Mouse (Mus musculus): Measurements from ENCODE around the gene Fam102a. TPM values are rescaled to one million over a fixed set of nuclear protein-coding genes. Genes with fewer than 3 reads are reported as not detected.

Fam102a gene
- total and polyA plus RNA-seq, 3 experiments: 1.3 to 7.8 (median 3.8) TPM

GRCm38 (mm10) chr2:32536634-32537359 is 1.7 kb downstream of the Fam102a start:
- H3K4me2 ChIP-seq (ENCODE audit: insufficient read depth, low read depth, poor library complexity, severe bottlenecking): peak overlapping the region; percentile 89
- peak overlapping the region; percentile 84 for H3K9ac ChIP-seq (ENCODE audit: insufficient read depth, low read depth)
- no peaks in the 10 kb centered on the region for H3K9me3 ChIP-seq (replicated peaks; ENCODE audit: low read length)
- in situ Hi-C loops (cut with MboI; ENCODE audit: low pct_ligation_motif_present, low pct_unique_long_range_greater_than_20kb, low sequenced_read_pairs): no loop called here
- peak overlapping the region; percentile 67 to 86 (median 69) for H3K4me3 ChIP-seq (replicated peaks in 1 of 3; ENCODE audit: low read depth in 2 of 3, low read length in 2 of 3, poor library complexity in 1 of 3)
- H3K27ac ChIP-seq (ENCODE audit: insufficient read depth, low read depth): peak overlapping the region; percentile 68
- peaks cover 9% of the 10 kb centered on the region for H3K27me3 ChIP-seq (replicated peaks)
- TF ChIP-seq HCFC1 (IDR thresholded peaks at IDR 0.05; ENCODE audit: low read depth, low read length): 0 out of 2 replicates have a peak, but pooled peaks have one; percentile 23
- TF ChIP-seq JUND (conservative IDR thresholded peaks at IDR 0.05; ENCODE audit: low read depth, low read length): no peak
- TF ChIP-seq ETS1 (conservative IDR thresholded peaks at IDR 0.05; ENCODE audit: low read depth, low read length): peak; percentile 11; the same call in 1 of the 2 replicates
- peak; percentile 60; the same call in 1 of the 2 replicates for TF ChIP-seq POLR2A (IDR thresholded peaks at IDR 0.05; ENCODE audit: low read depth, low read length)
- TF ChIP-seq MAX (IDR thresholded peaks at IDR 0.05; ENCODE audit: low read length): no peak
- 0 out of 2 replicates have a peak, but pooled peaks have one; percentile 16 for TF ChIP-seq SMC3 (IDR thresholded peaks at IDR 0.05; ENCODE audit: low read depth, low read length)
- no peak for TF ChIP-seq PAX5 (IDR thresholded peaks at IDR 0.05; ENCODE audit: low read length)
- peak; percentile 43; the same call in 1 of the 2 replicates for TF ChIP-seq EP300 (IDR thresholded peaks at IDR 0.05; ENCODE audit: low read length)
- peak; percentile 83 for TF ChIP-seq SIN3A (IDR thresholded peaks at IDR 0.05; ENCODE audit: low read length)
- TF ChIP-seq ZNF384 (IDR thresholded peaks at IDR 0.05; ENCODE audit: low read depth, low read length): peak; percentile 61
- TF ChIP-seq ZMIZ1 (IDR thresholded peaks at IDR 0.05; ENCODE audit: low read depth, low read length): peak; percentile 64; the same call in 1 of the 2 replicates
- peak; percentile 60; the same call in 1 of the 2 replicates for TF ChIP-seq CHD2 (IDR thresholded peaks at IDR 0.05; ENCODE audit: low read length)
- 0 out of 2 replicates have a peak, but pooled peaks have one; percentile 48 for TF ChIP-seq ELF1 (IDR thresholded peaks at IDR 0.05; ENCODE audit: low read depth, low read length)
- no peak for TF ChIP-seq TCF12 (IDR thresholded peaks at IDR 0.05; ENCODE audit: low read depth, low read length)
- no peak for TF ChIP-seq MYC (IDR thresholded peaks at IDR 0.05; ENCODE audit: low read depth, low read length)
- no peak for TF ChIP-seq KAT2A (IDR thresholded peaks at IDR 0.05; ENCODE audit: insufficient replicate concordance, low read length)
- peak; percentile 17; the same call in 1 of the 2 replicates for TF ChIP-seq MAZ (IDR thresholded peaks at IDR 0.05; ENCODE audit: low read depth, low read length)
- TF ChIP-seq TBP (conservative IDR thresholded peaks at IDR 0.05; ENCODE audit: low read depth, low read length): 0 out of 2 replicates have a peak, but pooled peaks have one; percentile 51
- peak; percentile 47 for TF ChIP-seq BHLHE40 (IDR thresholded peaks at IDR 0.05; ENCODE audit: low read depth, low read length)
- TF ChIP-seq CTCF (conservative IDR thresholded peaks at IDR 0.05 in 1 of 2, IDR thresholded peaks at IDR 0.05 in 1 of 2; ENCODE audit: low read depth in 2 of 2, low read length in 2 of 2): peak in 1 of 2 experiments; percentile 49; a peak in 2 of 4 replicates
- peak; percentile 71 for TF ChIP-seq NELFE (IDR thresholded peaks at IDR 0.05; ENCODE audit: low read depth, low read length)
- 0 out of 2 replicates have a peak, but pooled peaks have one; percentile 45 for TF ChIP-seq POLR2AphosphoS2 (IDR thresholded peaks at IDR 0.05; ENCODE audit: low read depth, low read length)
- TF ChIP-seq CHD1 (IDR thresholded peaks at IDR 0.05; ENCODE audit: low read depth, low read length): peak; percentile 27; the same call in 1 of the 2 replicates
- TF ChIP-seq UBTF (IDR thresholded peaks at IDR 0.05; ENCODE audit: low read depth, low read length): no peak
- TF ChIP-seq MXI1 (IDR thresholded peaks at IDR 0.05; ENCODE audit: low read depth, low read length): peak; percentile 75; the same call in 1 of the 2 replicates
- TF ChIP-seq ZKSCAN1 (IDR thresholded peaks at IDR 0.05; ENCODE audit: borderline replicate concordance, low read depth, low read length): no peak
- TF ChIP-seq IRF4 (IDR thresholded peaks at IDR 0.05; ENCODE audit: low read depth, low read length): 0 out of 2 replicates have a peak, but pooled peaks have one; percentile 18
- TF ChIP-seq ZC3H11A (IDR thresholded peaks at IDR 0.05; ENCODE audit: low read depth, low read length): no peak
- peak; percentile 42 for TF ChIP-seq RAD21 (IDR thresholded peaks at IDR 0.05; ENCODE audit: low read depth, low read length)
- dilution Hi-C loops (cut with MboI; ENCODE audit: extremely low pct_ligation_motif_present, extremely low pct_unique_long_range_greater_than_20kb, low sequenced_read_pairs): no loop called here
- H3K36me3 ChIP-seq (replicated peaks in 1 of 2; ENCODE audit: control insufficient read depth in 1 of 2, insufficient read depth in 1 of 2, low read length in 1 of 2): peaks cover 0 to 3% of the 10 kb centered on the region in 2 experiments
- peaks cover 12 to 37% of the 10 kb centered on the region in 2 experiments for H3K4me1 ChIP-seq (ENCODE audit: control insufficient read depth in 1 of 2, insufficient read depth in 2 of 2)
- DNase-seq (ENCODE audit: extremely low read depth): peak; percentile 56
- H3K79me2 ChIP-seq (replicated peaks; ENCODE audit: control insufficient read depth, extremely low read depth, insufficient read depth, poor library complexity, severe bottlenecking): no peaks in the 10 kb centered on the region; the same call in 1 of the 2 replicates

Data from CH12.LX (cell line).